Mouse (Mus musculus): ENCODE data around the gene Fktn.
"Not testable (repeated sequence)": the region's sequence is repeated elsewhere in the genome, so short reads cannot be mapped to it uniquely, and the experiment has no call there.

Gene Fktn

DNA sequence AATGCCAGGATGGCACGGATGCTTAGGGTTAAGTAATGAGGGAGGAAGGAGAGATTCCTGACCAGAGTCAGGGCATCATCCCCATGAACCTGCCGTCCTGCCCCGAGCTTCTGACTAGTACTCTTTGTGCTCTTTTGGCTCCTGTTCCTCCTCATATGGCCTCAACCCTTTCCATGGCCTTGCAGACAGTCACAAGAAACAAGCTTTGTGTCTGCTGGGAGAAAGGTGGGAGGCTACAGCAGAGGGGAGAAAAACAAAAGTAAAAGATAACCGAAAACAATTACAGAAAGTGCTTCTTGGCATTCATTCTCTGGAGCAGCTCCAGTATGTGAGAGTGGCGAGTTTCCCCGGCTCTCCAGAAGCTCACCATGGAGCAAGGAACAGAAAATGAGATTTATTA lies 60.1 kb downstream of the Fktn start:
- no peak for DNase-seq

DNA sequence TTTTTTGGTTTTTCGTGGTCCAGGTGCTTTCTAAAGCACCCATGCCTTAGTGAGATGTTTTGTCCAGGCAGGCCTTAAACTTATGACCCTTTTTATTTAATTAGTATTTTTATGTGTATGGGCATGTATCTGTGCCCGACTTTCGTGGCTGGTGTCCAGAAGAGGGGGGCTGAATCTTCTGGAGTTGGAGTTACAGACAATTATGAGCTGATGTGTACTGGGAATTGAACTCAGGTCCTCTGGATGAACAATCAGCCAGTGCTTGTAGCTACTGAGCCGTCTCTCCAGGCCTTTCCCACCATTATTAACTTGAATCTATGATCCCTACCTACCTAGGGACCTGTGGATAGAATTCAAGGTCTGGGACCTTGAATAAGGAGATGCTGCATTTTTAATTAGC lies 67.6 kb downstream of the Fktn start:
- DNase-seq: no peak

DNA sequence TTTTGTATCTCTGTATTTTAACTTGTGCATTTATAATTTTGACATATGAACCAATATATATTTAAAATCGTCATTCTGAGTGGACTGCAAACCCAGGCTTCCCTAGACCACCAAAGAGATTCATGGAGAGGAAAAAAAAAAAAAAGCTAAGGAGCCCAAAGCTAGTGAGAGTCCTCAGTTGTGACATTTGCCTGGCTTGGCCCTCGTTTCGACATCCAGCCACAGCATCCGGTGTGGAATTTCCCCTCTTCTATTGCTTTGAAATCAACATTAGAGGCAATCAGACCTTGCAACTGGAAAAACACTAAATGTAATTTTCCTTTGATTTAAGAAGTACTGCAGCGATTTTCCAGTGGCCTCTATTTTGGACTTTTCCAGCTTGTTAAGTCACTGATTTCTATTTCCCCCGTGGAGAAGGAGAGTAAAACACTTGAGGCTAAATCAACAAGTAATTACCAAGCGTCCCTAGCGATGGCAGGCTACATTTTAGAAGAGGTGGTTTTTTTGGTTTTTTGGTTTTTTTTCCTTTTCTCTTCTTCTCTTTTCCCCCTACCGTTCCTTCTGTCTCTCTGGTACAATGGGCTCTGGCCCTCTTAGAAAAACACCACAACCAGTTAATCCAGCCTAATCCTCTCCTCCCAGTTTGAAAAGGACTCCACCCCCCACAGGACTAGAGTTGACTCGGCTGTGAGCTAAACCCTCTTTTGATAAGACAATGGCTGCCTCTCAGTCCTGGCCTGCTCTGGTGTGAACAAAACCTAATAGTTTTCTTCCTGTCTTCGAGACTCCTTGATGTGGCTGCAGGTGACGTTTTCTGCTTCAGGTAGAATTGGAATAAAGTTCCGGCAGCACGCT lies 68.6 kb downstream of the Fktn start:
- DNase-seq: peak in 1 of 2 experiments; percentile 6

DNA sequence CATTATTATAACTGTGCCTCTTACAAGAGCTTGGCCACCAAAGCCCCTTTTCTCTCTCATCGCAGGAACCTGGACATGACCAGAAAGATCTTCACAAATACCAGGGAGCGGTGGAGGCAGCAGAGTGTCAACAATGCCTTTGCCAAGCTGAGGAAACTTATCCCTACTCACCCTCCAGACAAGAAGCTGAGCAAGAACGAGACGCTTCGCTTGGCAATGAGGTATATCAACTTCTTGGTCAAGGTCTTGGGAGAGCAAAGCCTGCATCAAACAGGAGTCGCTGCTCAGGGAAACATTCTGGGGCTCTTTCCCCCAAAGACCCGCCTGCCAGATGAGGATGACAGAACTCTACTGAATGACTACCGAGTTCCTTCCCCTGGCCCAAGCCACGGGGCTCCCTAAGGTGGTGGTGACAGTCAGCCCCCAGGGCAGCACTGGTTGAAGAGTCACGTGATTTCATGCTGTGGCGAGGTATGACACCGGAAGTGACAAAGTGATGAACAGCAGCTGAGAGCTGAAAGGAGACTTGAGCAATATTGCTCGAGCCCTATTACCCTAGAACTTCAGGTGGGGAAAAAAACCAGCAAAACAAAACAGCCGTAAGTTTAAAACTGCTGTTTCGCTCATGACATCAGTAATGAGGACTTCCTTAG lies 72.1 kb downstream of the Fktn start:
- DNase-seq: no peak

DNA sequence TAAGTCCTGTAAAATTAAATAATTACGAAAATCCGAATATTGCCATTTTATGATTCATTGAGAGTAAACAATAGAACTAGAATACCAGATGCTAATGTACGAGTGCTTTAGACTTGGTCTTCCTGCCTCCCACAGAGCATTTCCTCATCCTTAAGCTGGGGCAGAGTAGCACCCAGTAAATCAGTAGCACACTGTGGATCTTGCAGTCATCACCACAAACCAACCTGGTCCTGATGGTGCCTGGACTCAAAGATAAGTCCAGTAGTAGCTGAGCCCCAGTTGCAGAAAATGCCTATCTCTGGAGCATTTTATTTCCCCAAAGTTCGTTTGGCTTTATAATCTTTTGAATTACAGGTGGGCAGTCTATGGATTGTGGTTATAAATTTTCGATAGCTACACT lies 73.1 kb downstream of the Fktn start:
- DNase-seq: no peak

- DNase-seq: no peak
Measured at GRCm38 (mm10) chr4:53789346-53789745, 75.5 kb downstream of the Fktn start.

- no peak for DNase-seq
Measured at GRCm38 (mm10) chr4:53794257-53794966, 80.6 kb downstream of the Fktn start.

GRCm38 (mm10) chr4:53795086-53795485 lies 81.3 kb downstream of the Fktn start:
- DNase-seq: no peak

DNA sequence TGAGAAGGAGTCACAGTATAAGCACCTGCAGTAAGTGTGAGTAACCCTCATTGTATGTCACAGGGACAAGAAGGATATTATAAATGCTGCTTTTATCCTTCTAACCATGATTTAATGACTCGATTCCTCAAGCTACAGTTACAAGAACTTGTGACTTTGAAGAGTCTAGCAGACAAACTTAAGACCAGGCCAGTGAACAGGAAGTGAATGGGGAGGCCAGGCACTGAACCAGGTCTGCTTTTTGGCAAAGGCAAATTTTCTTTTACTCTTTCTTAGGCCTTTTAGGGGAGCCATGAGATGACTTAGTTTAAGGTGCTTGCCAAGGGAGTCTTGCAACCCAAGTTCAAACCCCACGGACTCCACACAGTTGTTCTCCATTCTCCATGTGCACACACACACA lies 81.9 kb downstream of the Fktn start:
- DNase-seq: no peak

DNA sequence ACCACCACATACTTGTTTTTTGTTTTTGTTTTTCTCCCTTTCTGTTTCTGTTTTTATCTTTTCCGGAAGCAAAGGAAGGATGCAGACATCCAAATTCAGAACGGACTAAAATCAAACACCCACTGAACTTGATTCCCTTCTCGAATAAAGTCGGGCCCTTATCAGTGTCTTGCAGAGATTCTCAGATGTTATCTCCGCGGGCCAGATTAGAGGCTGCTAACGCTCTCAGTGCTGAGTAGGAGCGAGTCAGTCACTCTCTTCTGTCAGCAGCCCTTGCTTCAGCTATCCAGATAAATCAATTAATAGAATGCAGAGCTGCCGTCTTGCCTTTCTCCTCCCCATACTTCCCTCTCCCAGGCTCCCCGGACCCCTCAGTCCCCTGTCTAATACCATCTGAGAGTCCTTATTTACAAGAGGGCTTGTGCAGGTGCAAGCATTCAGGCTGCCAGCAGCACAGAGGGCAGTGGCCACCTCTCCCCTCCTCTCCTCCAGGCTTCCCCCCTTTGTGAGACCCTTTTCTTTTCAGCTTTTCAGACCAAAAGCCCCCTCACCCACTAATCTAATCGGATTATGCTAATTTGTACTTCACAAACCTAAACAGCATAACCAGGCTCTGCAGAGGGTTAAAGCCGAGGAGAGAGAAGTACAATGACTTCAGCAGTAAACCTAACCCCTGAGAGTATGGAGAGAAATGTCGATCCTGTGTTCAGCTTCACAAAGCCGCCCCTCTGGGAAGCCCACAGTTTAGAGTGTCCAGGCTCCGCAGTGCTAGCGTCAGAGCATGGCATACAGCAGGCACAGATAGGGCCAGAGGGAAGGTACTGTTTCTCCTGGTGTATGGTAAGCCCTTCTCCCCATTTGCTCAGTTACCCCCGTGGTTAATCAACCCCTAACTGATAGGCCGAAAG lies 83.3 kb downstream of the Fktn start:
- DNase-seq: no peak

DNA sequence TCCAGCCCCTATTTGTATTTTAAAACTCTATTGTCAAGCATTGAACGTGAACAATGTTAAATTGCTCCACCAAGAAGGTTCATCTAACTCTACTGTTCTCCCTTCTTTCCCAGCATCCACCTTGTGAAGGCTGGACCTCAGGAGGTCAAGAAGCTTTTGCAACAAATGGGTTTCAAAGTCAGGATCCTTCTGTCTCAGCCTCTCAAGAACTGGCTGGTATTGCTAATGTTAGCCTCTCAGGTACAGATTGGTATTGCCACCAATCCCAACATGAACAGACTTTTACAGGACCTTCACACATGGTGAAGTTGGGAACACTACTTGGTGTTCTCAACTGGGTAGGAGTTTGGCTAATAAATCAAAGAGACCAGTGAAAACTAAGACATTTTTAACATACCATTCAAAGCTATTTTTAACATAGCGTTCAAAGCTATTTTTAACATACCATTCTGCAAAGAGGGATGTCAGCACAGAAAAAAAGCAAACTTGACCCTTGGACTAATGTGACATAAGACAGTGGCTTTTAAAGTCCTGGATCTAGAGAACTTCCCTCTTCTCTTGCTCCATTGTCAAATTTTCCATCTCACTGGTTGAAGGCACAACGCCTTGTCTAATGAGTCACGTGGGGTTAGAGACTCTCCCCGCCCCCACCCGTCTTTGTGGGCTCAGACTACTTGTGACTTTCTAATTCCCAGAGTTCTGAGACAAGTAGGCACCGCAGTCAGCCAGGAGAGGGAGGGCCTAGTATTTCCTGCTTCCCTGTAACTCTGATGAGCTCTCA lies 85.3 kb downstream of the Fktn start:
- peak; percentile 17 to 30 for DNase-seq

DNA sequence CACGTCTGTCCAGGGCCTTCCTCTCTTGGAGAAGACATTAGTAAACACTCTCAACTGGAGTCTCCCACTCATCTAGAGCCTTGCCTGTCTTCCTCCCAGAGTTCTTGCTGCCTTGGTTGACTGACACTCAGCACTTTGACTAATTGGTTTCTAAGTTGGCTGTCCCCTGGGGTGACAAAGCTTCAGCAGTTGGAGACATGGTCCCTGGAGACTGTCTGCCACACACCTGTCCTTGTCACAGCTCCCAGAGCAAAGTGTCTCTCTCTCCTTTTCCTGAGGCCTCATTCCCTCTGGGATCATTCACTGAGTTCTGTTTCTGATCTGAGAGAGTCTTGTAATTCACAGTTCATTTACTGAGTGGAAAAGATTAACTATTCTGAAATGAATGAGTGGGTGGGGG lies 86.0 kb downstream of the Fktn start:
- DNase-seq: no peak

- not testable (repeated sequence) for DNase-seq
Measured at GRCm38 (mm10) chr4:53803674-53804073, 89.9 kb downstream of the Fktn start.

DNA sequence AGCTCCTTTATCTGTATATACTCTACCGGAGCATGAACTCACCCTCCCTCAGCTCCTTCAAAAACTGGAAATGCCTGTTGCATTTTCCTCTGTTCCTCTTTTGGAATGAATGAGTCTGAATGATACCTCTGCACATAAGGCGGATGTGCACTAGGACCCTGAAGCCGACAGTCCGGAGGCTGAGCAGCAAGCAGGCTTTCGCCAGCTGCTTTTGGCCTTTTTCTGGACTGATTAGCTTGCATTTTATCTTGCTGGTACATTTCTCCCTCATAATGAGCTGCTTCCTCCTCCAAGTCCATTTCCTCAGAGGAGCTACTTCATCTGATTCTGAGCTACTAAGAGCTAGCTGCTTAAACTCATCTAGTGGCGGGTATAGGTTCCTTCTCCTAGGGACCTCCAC lies 92.6 kb downstream of the Fktn start:
- DNase-seq: not testable (repeated sequence)

DNA sequence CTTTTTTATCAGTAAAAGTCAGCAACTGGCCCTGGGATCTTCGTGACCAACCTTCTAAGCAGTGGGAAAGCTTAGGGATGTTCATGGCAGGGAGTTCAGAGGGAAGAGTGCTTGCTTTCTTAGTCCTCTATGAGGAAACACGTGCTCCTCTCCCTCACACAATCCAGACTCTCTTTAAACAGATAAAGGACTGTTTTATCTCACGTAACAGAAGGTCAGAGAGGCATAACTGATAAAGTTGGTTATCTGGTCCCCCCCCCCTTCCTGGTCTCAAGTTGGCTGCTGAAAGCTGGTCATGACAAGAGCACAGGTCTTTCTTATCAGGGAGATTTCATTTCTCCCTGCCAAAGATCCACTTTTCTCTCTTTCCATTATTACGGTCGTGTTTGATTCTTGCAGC lies 104.5 kb downstream of the Fktn start:
- no peak for DNase-seq

- DNase-seq: no peak
Measured at GRCm38 (mm10) chr4:53823697-53824096, 109.9 kb downstream of the Fktn start.

- DNase-seq: no peak
Measured at GRCm38 (mm10) chr4:53824831-53825230, 111.0 kb downstream of the Fktn start.

GRCm38 (mm10) chr4:53825821-53826605 lies 112.2 kb downstream of the Fktn start, which contains the start of gene Tmem38b:
Gene Tmem38b, plus strand, starts transcription at chr4:53826045.
- DNase-seq: peak; percentile 77 to 92

- no peak for DNase-seq
Measured at GRCm38 (mm10) chr4:53826641-53827248, 112.9 kb downstream of the Fktn start.
